Mouse (Mus musculus): ENCODE measurements around the gene Mrpl17.
A peak's percentile ranks its signal among the peaks of the same experiment; 100 is the strongest.
"Not testable (repeated sequence)": the region's sequence is repeated elsewhere in the genome, so short reads cannot be mapped to it uniquely, and the experiment has no call there.

The Mrpl17 gene

DNA sequence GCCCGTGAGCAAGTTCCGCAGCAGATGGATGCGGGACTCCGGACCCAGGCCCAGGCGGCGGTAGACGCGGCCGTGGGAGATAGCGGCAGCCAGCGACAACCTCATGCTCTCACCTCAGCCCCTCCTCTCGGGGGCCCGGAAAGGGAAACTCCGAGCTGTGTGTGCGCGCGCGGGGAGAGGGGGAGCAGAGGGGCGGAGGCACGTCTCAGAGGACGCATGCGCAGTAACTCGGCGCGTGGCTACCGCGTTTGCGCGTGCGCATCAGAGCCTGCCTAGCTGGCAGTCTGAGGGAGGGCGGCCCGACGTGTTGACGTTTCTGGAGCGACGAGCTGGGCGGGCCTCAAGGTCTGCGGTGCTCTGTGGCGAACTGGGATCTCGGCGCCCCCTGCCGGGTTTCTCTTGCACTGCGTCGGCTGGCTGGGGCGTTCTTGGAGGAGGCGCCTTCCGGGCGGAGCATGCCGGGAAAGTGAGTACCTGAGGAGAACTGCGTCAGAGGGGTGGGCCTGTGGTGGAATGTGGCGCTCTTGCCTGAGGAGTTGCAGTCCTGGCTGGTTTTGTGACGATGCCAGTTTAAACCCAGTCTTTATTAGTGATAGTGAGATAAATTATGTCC, at the start of gene Mrpl17:
TSS of gene Mrpl17 (minus strand) at position 223 of the 613 bp plus-strand sequence.
- peak; percentile 99 for DNase-seq

GRCm38 (mm10) chr7:105855718-105856560, 45.0 kb upstream of the Mrpl17 start:
- DNase-seq: not testable (repeated sequence)

DNA sequence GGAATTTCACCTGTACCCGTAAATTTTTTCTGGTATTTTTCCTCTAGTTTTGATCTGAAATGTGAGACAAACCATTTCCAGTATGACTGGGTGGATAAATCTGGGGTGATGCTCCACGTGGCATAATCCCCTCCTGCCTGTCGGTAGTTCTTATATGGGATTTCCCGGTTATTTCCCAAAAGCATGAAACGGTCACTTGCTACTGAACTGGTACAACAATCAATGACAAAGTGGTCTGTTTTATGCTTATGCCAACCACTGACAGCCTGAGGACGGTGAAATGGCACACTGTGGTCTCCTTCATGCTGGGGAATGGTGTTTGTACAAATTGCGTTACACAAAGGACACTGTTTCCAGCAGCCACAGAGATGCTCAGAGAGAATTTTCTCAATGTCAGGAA, 13.4 kb upstream of the Mrpl17 start:
- no peak for DNase-seq

DNA sequence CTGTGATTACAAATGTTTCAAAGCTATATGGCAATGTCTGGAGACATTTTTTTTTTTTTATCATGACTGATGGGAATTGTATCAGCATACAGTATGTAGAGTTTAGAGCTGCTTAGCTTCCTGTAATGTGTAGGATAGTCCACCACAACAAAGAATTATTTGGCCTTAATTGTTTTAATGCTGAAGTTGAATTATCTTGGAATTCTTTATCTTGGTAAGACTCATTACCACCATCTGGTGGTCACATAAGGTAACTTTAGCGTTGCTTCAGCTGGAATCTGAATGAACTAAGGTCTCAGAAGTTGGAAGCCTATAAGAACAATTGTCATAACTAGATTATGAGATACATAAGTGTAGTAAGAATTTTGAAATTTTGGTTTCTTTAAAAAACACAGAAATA, 7.6 kb upstream of the Mrpl17 start:
- peak; percentile 41 for DNase-seq

DNA sequence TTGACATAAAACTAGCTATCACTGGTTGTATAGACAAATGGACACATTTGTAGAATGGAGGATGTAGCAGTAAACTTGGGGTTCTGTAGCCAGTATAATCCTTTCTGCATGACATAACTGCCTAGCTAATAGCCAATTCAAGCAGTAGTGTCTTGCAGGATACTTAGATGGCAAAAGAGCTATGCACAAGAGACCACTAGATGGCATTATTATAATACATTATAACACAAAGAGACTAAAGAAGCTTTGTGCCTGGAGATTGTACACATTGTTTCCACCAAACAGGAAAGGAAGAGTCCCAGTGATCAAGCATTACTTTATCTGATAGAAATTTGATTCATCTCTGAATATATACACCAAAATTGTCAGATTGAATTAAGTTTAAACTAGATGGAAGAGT, 5.8 kb upstream of the Mrpl17 start:
- no peak for DNase-seq

- no peak for DNase-seq
These were observed 2.4 kb upstream of the Mrpl17 start for GRCm38 (mm10) chr7:105813326-105813725.

- DNase-seq: no peak
These were observed 1.7 kb upstream of the Mrpl17 start for GRCm38 (mm10) chr7:105812566-105812965.

DNA sequence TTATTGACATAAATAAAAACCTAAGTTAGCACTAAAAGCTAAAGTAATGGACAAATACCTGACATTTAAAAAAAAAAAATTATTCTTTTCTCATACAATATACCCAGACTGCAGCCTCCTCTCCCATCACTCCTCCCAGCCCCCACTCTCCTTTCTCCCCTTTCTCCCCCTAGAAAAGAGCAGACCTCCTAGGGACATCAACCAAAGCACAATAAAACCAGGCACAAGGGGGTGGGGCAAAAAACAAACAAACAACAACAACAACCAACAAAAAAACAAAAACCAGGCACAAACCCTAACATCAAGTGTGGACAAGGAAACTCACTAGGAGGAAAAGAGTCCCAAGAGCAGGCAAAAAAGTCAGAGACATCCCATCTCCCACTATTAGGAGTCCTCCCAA, 617 bp upstream of the Mrpl17 start:
- DNase-seq: peak; percentile 23

GRCm38 (mm10) chr7:105810280-105810876, 521 bp downstream of the Mrpl17 start:
- DNase-seq: no peak

DNA sequence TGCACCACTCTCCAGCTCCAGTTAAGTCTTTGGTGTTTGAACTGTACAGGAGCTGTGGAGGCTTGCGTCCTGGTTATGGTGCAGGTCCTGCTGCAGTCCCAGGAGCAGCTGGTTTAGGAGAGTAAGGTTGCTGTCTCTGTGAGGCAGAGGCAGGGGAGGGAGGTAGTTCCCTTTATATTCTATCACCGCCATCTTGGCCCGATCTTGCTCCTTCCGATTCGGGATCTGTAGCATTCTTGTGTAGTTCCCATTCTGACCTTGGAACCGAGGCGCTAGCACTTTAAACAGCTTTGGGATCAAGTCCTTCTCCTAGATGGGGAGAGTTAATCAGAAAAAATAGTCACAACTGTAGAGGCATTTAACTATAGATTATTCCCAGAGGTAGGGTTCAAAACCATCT, 1.1 kb downstream of the Mrpl17 start:
- no peak for DNase-seq

DNA sequence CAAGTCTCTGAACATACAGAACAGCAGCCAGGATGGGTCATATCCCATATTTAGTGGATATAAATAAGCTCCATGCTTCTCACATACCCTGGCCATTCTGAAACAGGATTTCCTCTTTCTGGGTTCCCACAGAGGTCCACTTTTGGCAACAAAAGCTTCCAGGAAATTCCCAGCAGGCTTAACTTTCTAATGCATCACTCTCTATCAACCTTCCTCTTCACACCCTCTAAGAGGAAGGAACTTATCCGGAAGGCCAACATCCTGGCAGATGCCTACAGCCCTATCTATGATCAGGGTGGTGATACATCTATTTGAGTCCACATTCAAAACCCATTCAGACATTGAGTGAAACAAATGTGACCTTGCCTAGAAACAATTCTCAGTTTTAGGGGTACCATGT, 2.5 kb downstream of the Mrpl17 start:
- DNase-seq: peak; percentile 28

- no peak for DNase-seq
These were observed 4.2 kb downstream of the Mrpl17 start for GRCm38 (mm10) chr7:105806716-105807115.

DNA sequence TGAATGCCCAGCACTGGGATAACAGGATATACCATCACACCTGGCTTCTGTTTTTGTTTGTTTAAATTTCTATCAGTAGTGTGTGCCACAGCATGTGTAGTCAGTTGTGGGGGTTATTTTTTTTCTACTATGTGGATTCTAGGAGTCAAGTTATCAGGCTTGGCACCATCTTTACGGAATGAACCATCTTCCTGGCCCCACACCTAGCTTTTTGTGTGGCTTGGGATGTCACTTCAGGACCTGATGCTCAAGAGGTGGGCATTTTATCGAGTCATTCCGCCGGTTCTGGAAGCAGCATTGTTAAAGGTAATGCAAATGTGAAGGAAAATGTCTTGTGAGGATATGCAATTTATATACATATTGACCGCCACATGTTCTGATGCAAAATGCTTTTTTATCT, 4.8 kb downstream of the Mrpl17 start:
- no peak for DNase-seq

GRCm38 (mm10) chr7:105803428-105803827, 7.5 kb downstream of the Mrpl17 start:
- no peak for DNase-seq

- no peak for DNase-seq
These were observed 8.1 kb downstream of the Mrpl17 start for GRCm38 (mm10) chr7:105802771-105803170.

- DNase-seq: no peak
These were observed 8.6 kb downstream of the Mrpl17 start for GRCm38 (mm10) chr7:105802312-105802711.

DNA sequence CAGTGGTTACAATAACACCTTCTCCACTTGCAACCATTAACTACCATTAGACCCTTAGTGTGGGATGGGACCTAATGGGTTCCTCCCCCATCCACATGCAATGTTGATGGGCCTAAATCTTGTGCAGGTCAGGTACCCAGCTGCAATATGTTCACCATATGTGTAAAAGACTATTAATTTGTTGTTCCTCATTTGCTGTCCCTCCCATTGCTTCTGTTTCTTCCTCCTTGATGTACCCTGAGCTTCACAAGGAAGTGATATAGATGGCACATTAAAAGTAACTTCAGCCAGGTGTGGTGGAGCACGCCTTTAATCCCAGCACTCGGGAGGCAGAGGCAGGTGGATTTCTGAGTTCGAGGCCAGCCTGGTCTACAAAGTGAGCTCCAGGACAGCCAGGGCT, 13.9 kb downstream of the Mrpl17 start:
- no peak for DNase-seq

GRCm38 (mm10) chr7:105795759-105796366, 15.0 kb downstream of the Mrpl17 start:
- no peak for DNase-seq

GRCm38 (mm10) chr7:105793701-105794100, 17.2 kb downstream of the Mrpl17 start:
- no peak for DNase-seq

- no peak for DNase-seq
These were observed 19.8 kb downstream of the Mrpl17 start for GRCm38 (mm10) chr7:105791147-105791546.

DNA sequence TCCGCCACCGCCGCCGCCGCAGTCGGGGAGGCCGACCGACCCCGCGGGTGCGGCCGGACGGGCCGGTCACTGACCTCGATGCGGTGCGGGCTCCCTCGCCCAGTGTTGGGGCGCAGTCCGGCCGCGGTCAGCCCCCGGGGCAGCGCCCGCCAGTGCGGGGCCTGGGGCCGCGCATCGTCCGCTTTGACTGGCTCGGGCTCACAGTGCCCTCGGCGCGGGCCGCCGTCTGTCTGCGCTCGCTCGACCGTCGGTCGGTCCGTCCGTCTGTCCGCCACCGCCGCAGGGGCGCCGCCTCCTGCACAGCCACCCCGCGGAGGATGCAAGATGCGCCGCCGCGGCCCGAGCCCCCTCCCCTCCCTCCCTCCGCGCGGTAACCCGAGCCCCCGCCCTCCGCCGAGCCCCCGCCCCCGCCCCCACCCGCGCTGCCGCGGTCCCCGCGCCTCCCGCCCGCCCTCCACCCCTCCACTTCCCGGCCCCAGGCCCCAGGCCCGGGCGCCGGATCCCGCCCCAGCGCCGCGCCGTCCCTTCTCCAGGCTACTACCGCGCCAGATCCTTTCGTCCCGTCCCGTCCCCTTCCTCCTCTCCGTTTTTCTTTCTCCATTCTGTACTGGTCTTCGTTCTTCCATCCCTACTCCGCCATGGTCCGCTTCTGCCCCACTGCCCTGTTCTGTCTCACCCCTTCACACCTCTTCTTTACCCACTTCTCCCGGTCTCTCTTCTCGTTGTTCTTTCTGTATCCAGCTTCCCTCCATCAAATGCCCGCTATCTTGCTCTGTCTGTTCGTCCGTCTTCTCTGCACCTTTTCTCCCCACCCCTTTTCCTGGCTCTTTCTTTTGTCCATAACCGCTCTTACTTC, 23.4 kb downstream of the Mrpl17 start, which contains the start of gene Dchs1:
TSS of gene Dchs1 (minus strand) at position 370 of the 856 bp plus-strand sequence.
- DNase-seq: peak; percentile 43

DNA sequence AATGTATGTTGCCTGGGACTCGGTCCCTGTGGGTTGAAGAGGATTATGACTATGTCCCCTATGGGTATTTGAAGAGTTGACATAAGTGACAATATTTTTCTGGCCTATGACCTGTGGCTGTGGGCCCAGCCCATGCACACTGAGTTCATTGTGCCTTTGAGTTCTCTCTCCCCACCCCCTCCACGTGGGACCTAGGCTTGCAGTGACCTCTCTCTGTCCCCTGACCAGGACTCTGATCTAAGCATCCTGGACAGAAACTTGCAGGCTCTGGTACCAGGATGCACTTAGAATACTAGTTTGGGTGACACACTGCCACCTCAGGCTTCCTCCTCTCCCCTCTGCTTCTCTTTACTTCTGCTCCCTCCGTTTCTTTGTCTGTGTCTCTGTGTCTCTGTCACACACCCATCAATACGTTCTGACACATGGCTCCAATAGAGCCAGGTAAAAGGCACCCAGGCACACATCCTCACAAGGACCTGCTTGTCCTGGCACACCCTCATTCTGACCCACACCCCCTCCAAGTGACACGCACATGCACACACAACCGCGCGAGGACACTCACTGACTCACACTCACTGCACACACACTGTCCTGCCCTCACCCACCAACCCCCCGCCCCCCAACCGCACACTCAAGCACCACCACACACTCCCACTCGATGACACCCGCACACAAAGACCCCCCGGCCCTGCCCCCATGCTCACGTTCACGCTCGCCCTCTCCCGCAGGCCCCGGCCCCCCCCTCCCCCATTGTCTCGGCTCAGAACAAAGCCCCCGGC, 24.2 kb downstream of the Mrpl17 start:
- DNase-seq: no peak
